ENCODE assay signal across 13 mouse cellular contexts in genomic region chr8:124494397-124494796, GRCm38 (mm10). TPM values are rescaled to one million over a fixed set of nuclear protein-coding genes. Genes with fewer than 3 reads are reported as not detected.
DNase-seq lines count a peak whose midpoint lies in the region; ATAC-seq lines count a peak whose summit lies in the region.
"Had no signal": no experiment of that assay in that cellular context is flagged by ENCODE, and none has a peak within 500 bp of the region (broad histone marks: within the 10 kb centered on the region; RNA-seq: fewer than 3 reads in every experiment).

No protein-coding gene starts in this region.

- peak overlapping the region; percentile 40 for H3K27ac ChIP-seq in limb, embryonic 13.5 days
- H3K27ac ChIP-seq in limb, embryonic 10.5 days: no peak overlapping the region
- H3K27ac ChIP-seq in forebrain, embryonic 15.5 days (replicated peaks): no peak overlapping the region
- H3K27ac ChIP-seq: intestine, embryonic 15.5 days; stomach, embryonic 15.5 days had no signal

- H3K36me3 ChIP-seq in limb, embryonic 13.5 days: no peaks in the 10 kb centered on the region
- no peaks in the 10 kb centered on the region for H3K36me3 ChIP-seq in limb, embryonic 10.5 days
- no peaks in the 10 kb centered on the region for H3K36me3 ChIP-seq in forebrain, embryonic 15.5 days
- H3K36me3 ChIP-seq: intestine, embryonic 15.5 days; stomach, embryonic 15.5 days had no signal

- no peak for ATAC-seq in limb, embryonic 13.5 days (ENCODE audit: low FRiP score, low read depth)
- no peak for ATAC-seq in forebrain, embryonic 15.5 days (replicated peaks)
- ATAC-seq: intestine, embryonic 15.5 days had no signal

- intact Hi-C loops in left cerebral cortex, postnatal 4 days (cut with DNase I): no loop called here

- WGBS in limb, embryonic 13.5 days: 49% methylated on average over 3 of the region's 3 CpGs
- 83% methylated on average over 3 of the region's 3 CpGs for WGBS in limb, embryonic 10.5 days
- WGBS in forebrain, embryonic 15.5 days: 50% methylated on average over 3 of the region's 3 CpGs

- H3K27me3 ChIP-seq in limb, embryonic 13.5 days: no peaks in the 10 kb centered on the region
- H3K27me3 ChIP-seq in limb, embryonic 10.5 days (ENCODE audit: low read depth, poor library complexity, severe bottlenecking): no peaks in the 10 kb centered on the region
- no peaks in the 10 kb centered on the region for H3K27me3 ChIP-seq in forebrain, embryonic 15.5 days
- H3K27me3 ChIP-seq: intestine, embryonic 15.5 days; stomach, embryonic 15.5 days had no signal

- peak; percentile 53 for DNase-seq in adrenal gland, postnatal 10 days
- no peak for DNase-seq in adrenal gland, adult 2 months
- DNase-seq in limb, embryonic 10.5 days (ENCODE audit: low spot score): no peak
- DNase-seq in cerebellum, postnatal 14 days: peak; percentile 93
- peak; percentile 87 for DNase-seq in left cerebral cortex, postnatal 4 days
- no peak for DNase-seq in spleen, postnatal 14 days (ENCODE audit: low spot score in 2 of 2)
- DNase-seq: gastrocnemius, postnatal 14 days; lung, adult 2 months had no signal

- no peak overlapping the region for H3K4me3 ChIP-seq in limb, embryonic 13.5 days
- H3K4me3 ChIP-seq in limb, embryonic 10.5 days: no peak overlapping the region
- H3K4me3 ChIP-seq in forebrain, embryonic 15.5 days: no peak overlapping the region
- H3K4me3 ChIP-seq: intestine, embryonic 15.5 days; stomach, embryonic 15.5 days had no signal

- H3K9me3 ChIP-seq in limb, embryonic 13.5 days: no peaks in the 10 kb centered on the region
- no peaks in the 10 kb centered on the region for H3K9me3 ChIP-seq in limb, embryonic 10.5 days (replicated peaks)
- H3K9me3 ChIP-seq in forebrain, embryonic 15.5 days: no peaks in the 10 kb centered on the region
- H3K9me3 ChIP-seq: intestine, embryonic 15.5 days; stomach, embryonic 15.5 days had no signal

- H3K4me2 ChIP-seq in limb, embryonic 13.5 days (replicated peaks): peak overlapping the region; percentile 12; the same call in 1 of the 2 replicates
- H3K4me2 ChIP-seq in forebrain, embryonic 15.5 days (replicated peaks): no peak overlapping the region
- H3K4me2 ChIP-seq: intestine, embryonic 15.5 days; stomach, embryonic 15.5 days had no signal

- peaks cover 30% of the 10 kb centered on the region for H3K4me1 ChIP-seq in limb, embryonic 13.5 days
- H3K4me1 ChIP-seq in limb, embryonic 10.5 days: peaks cover 9% of the 10 kb centered on the region; the same call in 1 of the 2 replicates
- no peaks in the 10 kb centered on the region for H3K4me1 ChIP-seq in forebrain, embryonic 15.5 days
- H3K4me1 ChIP-seq: intestine, embryonic 15.5 days; stomach, embryonic 15.5 days had no signal

- H3K9ac ChIP-seq in limb, embryonic 13.5 days: no peak overlapping the region
- H3K9ac ChIP-seq in forebrain, embryonic 15.5 days (replicated peaks): no peak overlapping the region
- H3K9ac ChIP-seq: intestine, embryonic 15.5 days; stomach, embryonic 15.5 days had no signal

RNA-seq across cellular contexts. Expression of gene Cog2, which starts 26.2 kb away (rescaled TPM):
- 10 to 100 TPM; 34.1 to 36.3 TPM for total RNA-seq in adrenal gland, postnatal 10 days (2021)
- 10 to 100 TPM; 38.2 to 41.8 TPM for total RNA-seq in adrenal gland, adult 2 months (2021)
- polyA plus RNA-seq in adrenal gland, adult 2 months (2012; rRNA removed): 12.9 and 13.8 TPM in 2 replicates
- 42.9 and 44.2 TPM in 2 replicates for polyA plus RNA-seq in limb, embryonic 13.5 days (2015; fragmentation: Nextera tagmentation; extraction: Ambion mirVana)
- 37.9 and 43.5 TPM in 2 replicates for polyA plus RNA-seq in limb, embryonic 10.5 days (2016; fragmentation: Nextera tagmentation; extraction: Ambion mirVana)
- total RNA-seq in left cerebral cortex, postnatal 4 days (2021): 10 to 100 TPM; 37.2 to 38.6 TPM
- polyA plus RNA-seq in forebrain, embryonic 15.5 days (2015; fragmentation: Nextera tagmentation; extraction: Ambion mirVana): 38.1 and 40.0 TPM in 2 replicates

RNA-seq across cellular contexts. Expression of gene Pgbd5, which starts 54.9 kb away (rescaled TPM):
- 1 to 10 TPM; 4.4 to 6.8 TPM for total RNA-seq in adrenal gland, postnatal 10 days (2021)
- 1 to 10 TPM; 5.3 to 5.4 TPM for total RNA-seq in adrenal gland, adult 2 months (2021)
- 8.0 and 8.6 TPM in 2 replicates for polyA plus RNA-seq in adrenal gland, adult 2 months (2012; rRNA removed)
- 2.4 and 3.0 TPM in 2 replicates for polyA plus RNA-seq in limb, embryonic 13.5 days (2015; fragmentation: Nextera tagmentation; extraction: Ambion mirVana)
- 0.20 and 0.35 TPM in 2 replicates for polyA plus RNA-seq in limb, embryonic 10.5 days (2016; fragmentation: Nextera tagmentation; extraction: Ambion mirVana)
- total RNA-seq in left cerebral cortex, postnatal 4 days (2021): 10 to 100 TPM; 62.3 to 64.6 TPM
- polyA plus RNA-seq in forebrain, embryonic 15.5 days (2015; fragmentation: Nextera tagmentation; extraction: Ambion mirVana): 9.9 and 10.0 TPM in 2 replicates
- total RNA-seq: common myeloid progenitor, adult 5-6 weeks had no signal

Comparison
In these comparisons a context has a peak if more than half of its experiments do, and no peak if none do; other contexts are left out.
1. DNase-seq: peak in adrenal gland, postnatal 10 days (single experiment), cerebellum, postnatal 14 days (2 of 2) and left cerebral cortex, postnatal 4 days (single experiment); none in adrenal gland, adult 2 months (single experiment), limb, embryonic 10.5 days (single experiment) and spleen, postnatal 14 days (0 of 2).